Mouse (Mus musculus): ENCODE measurements at regions not wholly inside any gene's neighbourhood (a gene's known extent, or its start where the extent isn't known, plus 50 kb on each side); places are given as distances from the start of the nearest gene placed in this dataset.
A peak's percentile ranks its signal among the peaks of the same experiment; 100 is the strongest.

DNA sequence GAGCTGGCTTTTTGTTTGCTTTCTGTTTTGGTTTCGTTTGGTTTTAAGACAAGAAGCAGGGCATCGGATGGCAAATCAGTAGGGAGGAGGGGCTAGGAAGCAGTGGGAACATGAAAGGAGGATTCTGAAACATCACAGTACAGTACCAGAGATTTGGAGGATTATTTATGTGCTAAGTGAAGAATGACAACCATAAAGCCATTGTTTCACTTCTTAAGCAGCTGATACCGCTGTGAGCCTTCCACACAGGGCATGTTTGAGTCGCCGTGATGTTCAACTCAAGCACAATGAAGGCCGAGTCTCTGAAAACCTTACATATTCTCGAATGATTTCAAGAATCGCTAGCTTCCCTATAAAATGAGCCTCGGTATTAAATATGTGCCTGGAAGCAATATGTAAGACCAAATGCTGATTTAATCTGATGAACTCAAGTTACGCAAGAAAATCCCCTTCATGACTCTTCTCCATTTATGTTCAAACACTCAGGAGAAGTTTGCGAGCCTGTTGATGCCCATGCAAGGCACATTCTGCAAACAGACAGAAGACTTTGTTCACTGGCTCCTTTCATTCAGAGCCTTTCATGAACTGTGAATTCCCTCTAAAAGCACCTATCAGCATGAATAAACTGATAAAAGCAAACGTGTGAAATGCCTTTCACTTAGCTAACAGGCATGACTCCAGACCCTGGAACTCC is 441.2 kb downstream of the Efnb2 start:
- ATAC-seq (ENCODE audit: low FRiP score, low TSS enrichment) (0 out of 2 replicates have a peak, but pooled peaks have one; percentile 37), DNase-seq (peak; percentile 51)
- no peak overlapping the region for H3K4me3 ChIP-seq (replicated peaks; ENCODE audit: low read depth, low read length)
- H3K27me3 ChIP-seq (ENCODE audit: control insufficient read depth, insufficient read depth, low read length), result no peaks in the 10 kb centered on the region
- H3K4me2 ChIP-seq (ENCODE audit: low read length), result peak overlapping the region; percentile 42
- peaks cover 6% of the 10 kb centered on the region; the same call in 1 of the 2 replicates for H3K4me1 ChIP-seq (ENCODE audit: control insufficient read depth, insufficient read depth, low read length)
- H3K9ac ChIP-seq (replicated peaks; ENCODE audit: low read length), result no peak overlapping the region
- 18% methylated on average over 12 of the region's 12 CpGs for WGBS
- H3K9me3 ChIP-seq (ENCODE audit: control insufficient read depth, low read length), result no peaks in the 10 kb centered on the region
- no peaks in the 10 kb centered on the region for H3K36me3 ChIP-seq (ENCODE audit: control insufficient read depth, insufficient read depth, low read length)
- no peak overlapping the region for H3K27ac ChIP-seq (replicated peaks; ENCODE audit: low read depth, low read length)

DNA sequence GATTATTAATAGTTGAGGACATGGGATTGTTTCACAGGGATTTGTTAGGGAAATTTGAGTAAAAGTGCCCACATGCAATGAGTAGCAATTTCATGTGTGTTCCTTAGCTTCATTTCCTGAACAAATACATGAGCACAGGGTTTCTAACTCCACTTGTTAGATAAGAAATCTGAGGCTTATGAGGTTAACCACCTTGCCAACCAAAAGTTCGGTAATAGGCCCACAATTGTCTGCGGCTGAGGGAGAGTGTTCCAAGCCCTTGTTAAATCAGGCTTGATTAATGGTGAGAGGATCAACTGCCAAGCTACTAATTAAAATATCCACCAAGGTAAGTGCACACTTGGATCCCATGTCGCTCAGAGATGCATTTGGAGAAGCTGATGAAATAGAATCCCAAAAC is 468.0 kb downstream of the Efnb2 start:
- DNase-seq, result no peak
- Histone ChIP-seq H3K4me2 (ENCODE audit: low read length) (no peak overlapping the region), H3K27ac (replicated peaks; ENCODE audit: low read depth, low read length) (no peak overlapping the region), H3K4me1 (ENCODE audit: control insufficient read depth, insufficient read depth, low read length) (no peaks in the 10 kb centered on the region), H3K27me3 (ENCODE audit: control insufficient read depth, insufficient read depth, low read length) (no peaks in the 10 kb centered on the region), H3K9ac (replicated peaks; ENCODE audit: low read length) (no peak overlapping the region), H3K9me3 (ENCODE audit: control insufficient read depth, low read length) (no peaks in the 10 kb centered on the region), H3K36me3 (ENCODE audit: control insufficient read depth, insufficient read depth, low read length) (no peaks in the 10 kb centered on the region), H3K4me3 (replicated peaks; ENCODE audit: low read depth, low read length) (no peak overlapping the region)
- WGBS, result 90% methylated on average over 3 of the region's 3 CpGs
- no peak for ATAC-seq (ENCODE audit: low FRiP score, low TSS enrichment)

DNA sequence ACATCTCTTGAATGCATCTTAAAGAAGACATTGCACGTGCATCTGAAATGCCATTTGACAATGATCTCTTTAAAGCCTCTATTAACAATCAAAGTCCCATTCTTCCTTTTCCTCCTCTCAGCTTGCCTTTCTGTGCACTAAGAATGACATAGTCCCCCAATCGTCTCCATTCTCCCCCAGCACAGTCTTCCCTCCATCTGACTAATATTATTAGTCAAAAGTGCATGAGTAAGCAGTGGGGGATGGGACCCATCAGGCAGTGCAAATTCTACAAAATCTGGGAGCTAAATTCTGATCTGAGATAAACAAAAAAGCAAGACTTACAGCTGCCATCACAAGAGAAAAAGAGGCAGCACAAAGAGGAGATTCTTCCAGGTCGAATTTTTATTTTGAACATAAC is 475.0 kb downstream of the Efnb2 start:
- no peak overlapping the region for H3K9ac ChIP-seq (replicated peaks; ENCODE audit: low read length)
- no peaks in the 10 kb centered on the region for H3K27me3 ChIP-seq (ENCODE audit: control insufficient read depth, insufficient read depth, low read length)
- H3K4me2 ChIP-seq (ENCODE audit: low read length), result no peak overlapping the region
- DNase-seq (no peak), ATAC-seq (ENCODE audit: low FRiP score, low TSS enrichment) (no peak)
- H3K36me3 ChIP-seq (ENCODE audit: control insufficient read depth, insufficient read depth, low read length), result no peaks in the 10 kb centered on the region
- no peak overlapping the region for H3K27ac ChIP-seq (replicated peaks; ENCODE audit: low read depth, low read length)
- H3K4me1 ChIP-seq (ENCODE audit: control insufficient read depth, insufficient read depth, low read length), result no peaks in the 10 kb centered on the region
- H3K4me3 ChIP-seq (replicated peaks; ENCODE audit: low read depth, low read length), result no peak overlapping the region
- H3K9me3 ChIP-seq (ENCODE audit: control insufficient read depth, low read length), result no peaks in the 10 kb centered on the region
- 27% methylated on average over 3 of the region's 3 CpGs for WGBS

DNA sequence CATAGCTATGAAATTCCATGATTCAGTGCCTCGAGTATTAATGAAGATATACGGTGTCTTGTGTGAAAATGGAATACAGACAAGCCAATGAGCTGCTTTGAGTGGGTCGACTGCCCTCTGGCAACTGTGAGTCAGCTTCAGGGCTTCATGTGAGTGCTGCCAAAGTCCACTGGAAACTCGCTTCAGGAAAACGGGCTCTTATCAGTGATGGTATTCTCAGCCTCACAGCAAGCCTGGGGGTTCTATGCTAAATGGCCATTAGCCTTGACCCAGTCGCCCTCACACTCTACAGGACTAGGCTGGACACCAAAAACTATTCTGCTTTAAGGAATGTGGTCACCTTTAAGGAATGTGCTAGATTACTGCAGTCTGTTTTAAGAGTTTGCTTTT is 477.8 kb downstream of the Efnb2 start:
- Histone ChIP-seq H3K9me3 (ENCODE audit: control insufficient read depth, low read length) (no peaks in the 10 kb centered on the region), H3K27me3 (ENCODE audit: control insufficient read depth, insufficient read depth, low read length) (no peaks in the 10 kb centered on the region), H3K4me1 (ENCODE audit: control insufficient read depth, insufficient read depth, low read length) (no peaks in the 10 kb centered on the region), H3K27ac (replicated peaks; ENCODE audit: low read depth, low read length) (no peak overlapping the region), H3K4me3 (replicated peaks; ENCODE audit: low read depth, low read length) (no peak overlapping the region), H3K9ac (replicated peaks; ENCODE audit: low read length) (no peak overlapping the region), H3K4me2 (ENCODE audit: low read length) (no peak overlapping the region), H3K36me3 (ENCODE audit: control insufficient read depth, insufficient read depth, low read length) (no peaks in the 10 kb centered on the region)
- 80% methylated on average over 6 of the region's 6 CpGs for WGBS
- DNase-seq (no peak), ATAC-seq (ENCODE audit: low FRiP score, low TSS enrichment) (no peak)

DNA sequence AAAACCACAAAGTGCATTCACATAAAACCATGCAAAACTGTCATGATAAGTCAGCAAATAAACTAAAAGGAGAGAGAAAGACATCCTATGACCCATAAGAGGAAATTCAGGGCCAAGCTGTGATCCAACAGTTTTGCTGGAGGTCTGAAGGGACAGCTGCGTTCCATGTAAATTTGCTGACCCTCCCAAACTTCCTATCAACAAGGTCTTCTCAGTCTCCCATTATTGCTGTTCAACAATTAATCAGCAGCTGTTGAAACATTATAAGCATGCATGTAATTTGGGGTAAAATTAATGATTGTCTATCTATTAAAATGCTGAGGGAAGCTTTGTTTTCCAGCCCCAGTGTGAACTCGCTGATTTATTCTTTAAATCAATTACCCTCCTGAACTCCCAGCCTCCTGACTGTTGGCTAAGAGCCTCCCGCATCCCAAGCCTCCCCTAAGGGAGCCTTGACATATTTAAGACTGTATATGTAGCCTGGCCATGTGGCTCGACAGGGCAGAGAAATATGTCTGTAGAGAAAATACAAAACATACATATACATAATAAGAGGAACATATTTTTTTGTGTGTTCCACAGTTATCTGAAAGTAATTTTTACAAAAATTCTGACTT is 478.3 kb downstream of the Efnb2 start:
- no peak for ATAC-seq (ENCODE audit: low FRiP score, low TSS enrichment)
- Histone ChIP-seq H3K36me3 (ENCODE audit: control insufficient read depth, insufficient read depth, low read length) (no peaks in the 10 kb centered on the region), H3K9me3 (ENCODE audit: control insufficient read depth, low read length) (no peaks in the 10 kb centered on the region), H3K4me2 (ENCODE audit: low read length) (no peak overlapping the region), H3K27me3 (ENCODE audit: control insufficient read depth, insufficient read depth, low read length) (no peaks in the 10 kb centered on the region), H3K4me3 (replicated peaks; ENCODE audit: low read depth, low read length) (no peak overlapping the region), H3K27ac (replicated peaks; ENCODE audit: low read depth, low read length) (no peak overlapping the region), H3K9ac (replicated peaks; ENCODE audit: low read length) (no peak overlapping the region), H3K4me1 (ENCODE audit: control insufficient read depth, insufficient read depth, low read length) (no peaks in the 10 kb centered on the region)
- 58% methylated on average over 4 of the region's 4 CpGs for WGBS
- DNase-seq, result no peak

DNA sequence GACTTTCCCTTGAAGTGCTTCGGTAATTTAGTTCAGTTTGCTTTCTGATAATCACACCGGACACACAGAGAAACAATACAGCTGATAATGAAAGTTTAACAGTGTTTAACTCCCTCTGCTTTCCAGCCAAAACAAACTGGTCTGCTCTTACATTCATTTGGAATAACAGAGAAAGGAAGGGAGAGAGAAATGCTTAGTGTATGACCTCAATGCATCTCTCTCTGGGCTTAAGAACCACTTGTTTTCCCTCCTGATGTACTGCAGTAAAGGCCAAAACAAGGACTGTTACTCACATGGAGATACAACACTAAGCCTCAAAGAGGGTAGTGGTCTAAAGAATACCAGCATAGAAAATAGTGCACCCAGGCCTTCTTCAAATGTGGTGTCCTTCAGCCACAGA is 478.9 kb downstream of the Efnb2 start:
- Histone ChIP-seq H3K4me1 (ENCODE audit: control insufficient read depth, insufficient read depth, low read length) (no peaks in the 10 kb centered on the region), H3K27me3 (ENCODE audit: control insufficient read depth, insufficient read depth, low read length) (no peaks in the 10 kb centered on the region), H3K4me2 (ENCODE audit: low read length) (no peak overlapping the region), H3K36me3 (ENCODE audit: control insufficient read depth, insufficient read depth, low read length) (no peaks in the 10 kb centered on the region), H3K9me3 (ENCODE audit: control insufficient read depth, low read length) (no peaks in the 10 kb centered on the region), H3K4me3 (replicated peaks; ENCODE audit: low read depth, low read length) (no peak overlapping the region), H3K9ac (replicated peaks; ENCODE audit: low read length) (no peak overlapping the region), H3K27ac (replicated peaks; ENCODE audit: low read depth, low read length) (no peak overlapping the region)
- no peak for DNase-seq
- no peak for ATAC-seq (ENCODE audit: low FRiP score, low TSS enrichment)
- 87% methylated on average over 2 of the region's 2 CpGs for WGBS

DNA sequence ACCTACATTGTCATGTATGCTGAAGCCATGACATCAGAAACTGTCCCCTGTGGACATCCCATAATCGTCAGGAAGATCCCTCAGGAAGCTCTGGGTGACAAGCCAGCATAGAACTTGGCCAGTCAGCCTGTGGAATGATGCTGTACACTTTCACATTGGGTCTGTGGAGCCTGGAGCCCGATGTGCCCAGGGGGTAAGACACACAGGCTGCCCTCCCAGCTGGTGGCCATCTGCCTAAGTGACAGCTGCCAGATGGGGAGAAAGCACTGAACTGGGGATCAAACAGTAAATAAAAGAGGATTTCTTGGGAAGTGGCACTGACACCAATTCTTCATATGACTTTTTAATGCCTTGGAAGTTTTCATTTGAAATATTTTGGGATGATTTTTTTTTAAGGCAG is 486.8 kb downstream of the Efnb2 start:
- no peaks in the 10 kb centered on the region for H3K4me1 ChIP-seq (ENCODE audit: control insufficient read depth, insufficient read depth, low read length)
- H3K9ac ChIP-seq (replicated peaks; ENCODE audit: low read length), result no peak overlapping the region
- no peak overlapping the region for H3K4me3 ChIP-seq (replicated peaks; ENCODE audit: low read depth, low read length)
- DNase-seq, result peak; percentile 22
- no peaks in the 10 kb centered on the region for H3K36me3 ChIP-seq (ENCODE audit: control insufficient read depth, insufficient read depth, low read length)
- 25% methylated on average over 2 of the region's 2 CpGs for WGBS
- H3K27ac ChIP-seq (replicated peaks; ENCODE audit: low read depth, low read length), result no peak overlapping the region
- no peaks in the 10 kb centered on the region for H3K27me3 ChIP-seq (ENCODE audit: control insufficient read depth, insufficient read depth, low read length)
- no peaks in the 10 kb centered on the region for H3K9me3 ChIP-seq (ENCODE audit: control insufficient read depth, low read length)
- H3K4me2 ChIP-seq (ENCODE audit: low read length), result no peak overlapping the region
- ATAC-seq (ENCODE audit: low FRiP score, low TSS enrichment), result no peak

DNA sequence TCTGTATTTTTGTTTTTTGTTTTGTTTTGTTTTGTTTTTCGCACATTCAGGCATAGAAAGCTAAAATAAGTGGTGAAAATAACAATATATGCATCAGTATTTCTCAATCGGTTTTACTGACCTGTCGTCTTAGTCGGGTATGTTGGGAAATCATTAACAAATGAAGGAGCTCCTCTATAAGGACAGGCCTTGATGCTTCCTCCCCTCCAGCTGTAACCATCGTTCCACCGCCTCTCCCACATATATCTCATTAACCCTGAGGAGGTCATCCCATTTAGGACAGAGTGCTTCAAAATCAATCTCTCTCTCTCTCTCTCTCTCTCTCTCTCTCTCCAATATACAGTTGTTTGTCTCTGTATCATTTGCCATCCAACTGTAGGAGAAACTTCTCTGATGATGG is 492.4 kb downstream of the Efnb2 start:
- Histone ChIP-seq H3K4me1 (ENCODE audit: control insufficient read depth, insufficient read depth, low read length) (no peaks in the 10 kb centered on the region), H3K9ac (replicated peaks; ENCODE audit: low read length) (no peak overlapping the region), H3K4me3 (replicated peaks; ENCODE audit: low read depth, low read length) (no peak overlapping the region), H3K27me3 (ENCODE audit: control insufficient read depth, insufficient read depth, low read length) (no peaks in the 10 kb centered on the region), H3K4me2 (ENCODE audit: low read length) (no peak overlapping the region), H3K27ac (replicated peaks; ENCODE audit: low read depth, low read length) (no peak overlapping the region), H3K9me3 (ENCODE audit: control insufficient read depth, low read length) (no peaks in the 10 kb centered on the region), H3K36me3 (ENCODE audit: control insufficient read depth, insufficient read depth, low read length) (no peaks in the 10 kb centered on the region)
- ATAC-seq (ENCODE audit: low FRiP score, low TSS enrichment) (no peak), DNase-seq (no peak)
- WGBS, result 87% methylated on average over 6 of the region's 6 CpGs

DNA sequence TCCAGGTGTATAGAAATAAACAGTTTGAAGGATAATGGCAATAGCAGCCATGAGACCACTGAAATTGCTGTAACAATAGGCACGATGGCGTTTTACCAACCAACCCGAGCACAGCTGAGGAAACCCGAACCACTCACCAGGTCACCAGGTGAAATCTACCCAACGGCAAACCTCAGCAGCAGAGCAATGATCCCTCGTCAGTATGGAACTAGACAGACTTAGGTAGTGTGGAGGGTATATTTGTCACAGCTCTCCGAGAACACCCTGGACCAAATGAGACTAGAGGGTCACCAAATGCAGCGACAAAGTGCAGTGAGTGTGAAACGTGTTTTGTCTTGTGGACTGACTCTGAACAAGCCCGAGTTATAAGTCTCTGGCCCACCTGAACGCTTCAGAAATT is 492.8 kb downstream of the Efnb2 start:
- H3K27me3 ChIP-seq (ENCODE audit: control insufficient read depth, insufficient read depth, low read length), result no peaks in the 10 kb centered on the region
- no peak overlapping the region for H3K9ac ChIP-seq (replicated peaks; ENCODE audit: low read length)
- ATAC-seq (ENCODE audit: low FRiP score, low TSS enrichment), result no peak
- no peak overlapping the region for H3K4me2 ChIP-seq (ENCODE audit: low read length)
- no peak overlapping the region for H3K4me3 ChIP-seq (replicated peaks; ENCODE audit: low read depth, low read length)
- H3K36me3 ChIP-seq (ENCODE audit: control insufficient read depth, insufficient read depth, low read length), result no peaks in the 10 kb centered on the region
- no peak for DNase-seq
- no peaks in the 10 kb centered on the region for H3K4me1 ChIP-seq (ENCODE audit: control insufficient read depth, insufficient read depth, low read length)
- 90% methylated on average over 11 of the region's 11 CpGs for WGBS
- H3K27ac ChIP-seq (replicated peaks; ENCODE audit: low read depth, low read length), result no peak overlapping the region
- no peaks in the 10 kb centered on the region for H3K9me3 ChIP-seq (ENCODE audit: control insufficient read depth, low read length)
